Mouse (Mus musculus) gastrocnemius, adult 2 months (tissue): ENCODE measurements at regions not wholly inside any gene's neighbourhood (a gene's known extent, or its start where the extent isn't known, plus 50 kb on each side); places are given as distances from the start of the nearest gene placed in this dataset.

Source experiments
- DNase-seq: peaks from one replicate; pipeline ENCODE4 v3.0.0; 2022
- H3K27ac ChIP-seq: fragments of 200-600 bp; 2 replicates; pipeline ENCODE4 v1.8.1; 2022; ENCODE audit warnings: mild to moderate bottlenecking
- H3K4me3 ChIP-seq: fragments of 200-600 bp; 2 replicates; pipeline ENCODE4 v1.8.1; 2022; ENCODE audit warnings: mild to moderate bottlenecking, moderate library complexity
- CTCF ChIP-seq: fragments of 200-600 bp; IDR thresholded peaks from 2 replicates; pipeline ENCODE4 v1.8.1; 2022; ENCODE audit warnings: antibody characterized with exemption, mild to moderate bottlenecking, moderate library complexity
- intact Hi-C: fragments of 180-260 bp; cut with DNase I; formaldehyde crosslinking; loops from one replicate; pipeline ENCODE4 v1.15.1; 2025

DNA sequence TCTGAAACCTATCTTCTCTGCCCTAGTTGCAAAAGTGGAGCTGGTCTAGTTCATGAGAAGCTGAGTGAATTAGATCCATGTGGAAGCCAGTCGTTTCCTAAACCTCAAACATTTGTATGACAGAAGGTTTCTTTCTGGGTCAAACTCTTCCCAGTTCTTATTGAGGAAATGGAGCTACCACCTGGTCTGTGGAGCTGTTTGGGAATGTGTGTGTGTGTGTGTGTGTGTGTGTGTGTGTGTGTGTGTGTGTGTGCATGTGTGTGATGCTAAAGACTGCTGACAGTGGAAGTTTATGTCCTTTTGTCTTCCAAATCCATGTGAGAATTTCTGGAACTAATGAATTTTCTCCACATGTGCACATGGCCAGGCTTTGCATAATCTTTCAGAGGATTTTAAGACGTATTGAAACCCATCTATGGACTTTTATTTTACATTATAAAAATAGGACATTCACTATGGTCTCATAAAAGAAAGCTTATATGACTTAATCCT lies 324.9 kb upstream of the Nr2f1 start:
- intact Hi-C loops: no loop called here
- TF ChIP-seq CTCF: no peak
- Histone ChIP-seq H3K27ac (no peak overlapping the region), H3K4me3 (no peak overlapping the region)
- no peak for DNase-seq

DNA sequence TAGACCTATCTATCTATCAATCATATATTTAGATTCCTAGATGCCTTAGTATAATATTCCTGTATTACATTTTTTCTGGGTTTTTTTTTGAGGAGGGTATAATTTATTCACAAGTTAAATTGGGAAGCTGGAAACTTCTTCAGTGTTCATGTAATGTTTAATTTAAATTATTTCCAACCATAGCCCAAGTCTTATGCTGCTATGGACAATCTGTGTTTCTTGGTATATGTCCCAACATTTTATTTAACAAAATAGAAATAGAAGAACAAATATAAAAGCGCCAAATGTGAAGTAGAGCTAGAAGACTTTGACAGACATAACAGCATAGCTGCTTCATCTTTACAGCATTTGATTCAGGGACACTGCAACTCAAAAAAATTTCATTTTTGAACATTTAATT lies 321.2 kb upstream of the Nr2f1 start:
- intact Hi-C loops: no loop called here
- no peak for DNase-seq
- H3K27ac ChIP-seq: peak overlapping the region; percentile 88
- TF ChIP-seq CTCF: no peak
- H3K4me3 ChIP-seq: no peak overlapping the region

DNA sequence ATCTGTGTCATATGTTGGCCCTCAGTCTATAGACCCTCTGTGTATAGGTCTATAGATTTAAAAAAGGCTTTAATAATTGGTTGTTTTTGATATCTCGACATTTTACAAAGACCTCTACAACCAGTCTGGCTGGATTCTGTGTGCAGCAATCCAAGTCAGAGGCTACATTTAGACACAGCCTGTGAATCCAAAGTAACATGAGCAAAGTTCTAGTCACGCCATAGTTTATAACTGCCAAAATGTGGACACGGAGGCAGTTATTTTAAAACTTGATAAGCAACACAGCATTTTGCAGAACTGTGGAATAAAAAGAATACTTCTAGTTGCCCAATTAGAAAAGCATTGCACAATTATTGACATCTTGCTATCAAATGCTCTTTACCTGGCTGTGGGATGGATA lies 320.6 kb upstream of the Nr2f1 start:
- no peak for DNase-seq
- intact Hi-C loops: no loop called here
- TF ChIP-seq CTCF: no peak
- Histone ChIP-seq H3K4me3 (no peak overlapping the region), H3K27ac (peak overlapping the region; percentile 88)

DNA sequence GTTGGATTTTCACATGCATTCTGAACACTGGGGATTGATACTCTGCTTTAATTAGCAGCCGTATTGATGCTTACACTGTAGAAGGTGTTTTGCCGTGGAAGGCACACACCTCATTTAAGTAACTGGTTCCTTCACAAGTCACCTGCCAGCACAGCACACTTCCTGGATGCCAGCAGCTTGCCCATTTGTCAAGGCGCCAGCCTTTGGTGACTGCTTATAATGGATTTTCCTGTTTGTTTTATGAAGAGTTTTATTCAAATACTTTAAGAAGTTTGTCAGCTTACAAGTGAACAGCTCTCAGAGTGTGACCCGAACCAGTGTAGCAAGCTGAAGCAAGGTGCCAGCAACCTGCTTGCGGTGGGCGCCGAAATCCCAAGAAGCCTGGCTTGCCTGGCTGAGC lies 301.0 kb upstream of the Nr2f1 start:
- Histone ChIP-seq H3K4me3 (no peak overlapping the region), H3K27ac (no peak overlapping the region)
- TF ChIP-seq CTCF: no peak
- intact Hi-C loops: no loop called here
- no peak for DNase-seq

DNA sequence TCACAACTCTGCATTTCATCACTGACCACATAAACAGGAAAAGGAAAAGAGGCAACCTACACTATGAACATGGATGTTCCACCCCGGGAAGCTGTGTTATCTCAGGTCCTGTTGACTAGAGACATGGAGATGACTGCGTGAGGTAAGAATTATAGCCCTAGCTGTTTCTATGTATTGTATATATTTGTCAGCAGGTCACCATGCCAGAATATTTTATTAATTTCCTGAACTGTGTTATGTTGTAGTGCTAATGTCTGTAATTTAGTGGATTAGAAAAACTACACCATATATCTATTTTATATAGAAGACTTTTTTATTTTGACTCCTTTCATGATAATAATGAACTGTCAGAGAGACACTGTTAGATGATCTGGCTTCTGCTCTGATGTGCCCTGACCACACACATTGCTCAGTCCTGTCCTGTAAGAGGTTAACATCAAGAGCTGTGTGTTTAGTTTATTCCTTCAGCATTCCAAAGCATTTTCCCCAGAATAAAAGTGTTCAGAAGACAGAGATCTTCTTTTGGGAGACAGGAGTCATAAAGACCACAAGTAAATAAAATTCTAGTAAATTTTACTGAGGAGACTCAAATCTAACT lies 284.3 kb upstream of the Nr2f1 start:
- Histone ChIP-seq H3K4me3 (no peak overlapping the region), H3K27ac (no peak overlapping the region)
- intact Hi-C loops: no loop called here
- no peak for DNase-seq
- TF ChIP-seq CTCF: no peak

DNA sequence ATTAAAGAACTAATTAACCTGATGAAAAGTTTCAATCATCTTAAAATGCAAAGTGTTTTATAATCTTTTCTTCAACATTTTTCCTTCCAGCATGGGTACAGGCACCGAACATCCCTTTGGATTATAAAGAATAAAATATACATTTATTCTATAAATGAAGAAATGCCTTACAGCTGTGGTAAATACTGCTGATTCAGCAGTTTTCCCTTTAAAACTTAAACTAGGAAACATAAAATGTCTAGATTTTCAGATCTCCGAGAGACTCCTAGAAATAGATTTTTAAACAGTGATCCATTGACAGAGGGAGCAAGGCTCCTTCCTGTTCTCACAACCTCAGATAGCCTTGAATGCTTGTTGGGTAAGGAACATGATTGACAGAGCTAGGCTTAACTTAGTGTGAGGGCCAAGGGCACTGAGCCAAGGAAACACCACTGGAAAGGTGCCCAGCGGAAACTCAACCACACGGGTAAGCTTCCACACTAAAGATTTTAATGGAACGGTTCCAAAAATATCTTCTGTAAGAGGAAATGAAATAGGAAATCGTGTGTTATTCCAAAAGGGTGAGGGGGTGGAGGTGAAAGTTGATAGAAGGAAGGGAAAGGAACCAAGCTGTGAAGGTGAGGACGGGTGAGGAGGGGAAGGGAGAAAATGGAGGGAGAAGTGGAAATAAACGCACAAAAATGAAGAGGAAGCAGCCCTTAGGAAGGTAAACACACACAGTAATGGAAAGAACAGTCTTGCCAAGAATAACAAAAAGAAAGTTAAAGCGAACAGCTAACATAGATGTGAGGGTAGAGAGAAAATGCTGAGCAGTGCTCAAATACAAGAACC lies 283.6 kb upstream of the Nr2f1 start:
- no peak overlapping the region for H3K27ac ChIP-seq
- intact Hi-C loops: no loop called here
- no peak for TF ChIP-seq CTCF
- DNase-seq: peak; percentile 56
- peak overlapping the region; percentile 32 for H3K4me3 ChIP-seq

DNA sequence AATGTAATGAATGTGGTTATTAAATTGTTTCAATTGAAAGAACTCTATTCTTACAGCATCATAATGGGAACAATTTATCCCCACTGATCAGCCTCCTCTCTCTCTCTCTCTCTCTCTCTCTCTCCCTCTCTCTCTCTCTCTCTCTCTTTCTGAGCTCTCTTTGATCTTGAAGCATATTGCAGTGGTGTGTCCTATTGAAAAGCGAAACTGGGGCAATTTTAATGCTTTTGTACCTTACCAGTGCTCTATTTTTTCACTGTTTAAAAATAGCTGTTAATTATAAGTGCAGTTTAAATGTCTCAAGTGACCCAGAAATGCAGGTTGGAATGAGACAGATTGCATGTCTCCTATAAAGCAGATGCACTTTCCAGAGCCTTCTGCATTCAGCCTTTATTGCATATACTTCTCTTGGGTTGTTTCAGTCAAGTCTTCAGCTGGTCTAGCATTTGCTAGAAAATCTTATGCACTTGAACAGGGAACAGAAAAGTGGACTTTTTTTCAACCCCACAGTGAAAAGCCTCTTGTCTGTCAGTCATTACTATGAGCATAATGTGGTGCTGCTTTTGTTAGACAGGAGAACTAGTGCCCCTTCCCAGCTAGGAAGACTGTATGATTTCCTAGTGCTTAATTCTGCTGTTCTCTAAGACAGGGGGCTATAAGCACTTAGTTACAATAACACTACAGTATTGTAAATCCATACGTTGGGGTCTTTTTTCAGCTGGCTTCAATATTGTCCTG lies 251.9 kb upstream of the Nr2f1 start:
- no peak overlapping the region for H3K4me3 ChIP-seq
- no peak overlapping the region for H3K27ac ChIP-seq
- no peak for TF ChIP-seq CTCF
- no peak for DNase-seq
- intact Hi-C loops: no loop called here

DNA sequence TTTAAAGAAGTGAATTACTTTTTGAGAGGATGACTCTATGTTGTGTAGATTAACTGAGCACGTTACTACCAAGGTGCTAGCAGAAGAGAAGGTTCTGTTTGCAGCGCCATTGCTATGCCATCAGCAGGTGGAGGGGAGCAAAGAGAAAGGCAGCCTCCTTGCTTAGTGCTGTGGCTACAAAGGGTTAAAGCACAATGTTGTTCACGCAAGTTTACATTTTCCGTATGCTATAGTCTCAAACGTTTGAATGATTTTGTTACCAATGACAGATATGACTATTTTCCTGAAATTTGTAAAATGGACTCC lies 247.1 kb upstream of the Nr2f1 start:
- DNase-seq: no peak
- Histone ChIP-seq H3K27ac (no peak overlapping the region), H3K4me3 (no peak overlapping the region)
- intact Hi-C loops: no loop called here
- no peak for TF ChIP-seq CTCF

DNA sequence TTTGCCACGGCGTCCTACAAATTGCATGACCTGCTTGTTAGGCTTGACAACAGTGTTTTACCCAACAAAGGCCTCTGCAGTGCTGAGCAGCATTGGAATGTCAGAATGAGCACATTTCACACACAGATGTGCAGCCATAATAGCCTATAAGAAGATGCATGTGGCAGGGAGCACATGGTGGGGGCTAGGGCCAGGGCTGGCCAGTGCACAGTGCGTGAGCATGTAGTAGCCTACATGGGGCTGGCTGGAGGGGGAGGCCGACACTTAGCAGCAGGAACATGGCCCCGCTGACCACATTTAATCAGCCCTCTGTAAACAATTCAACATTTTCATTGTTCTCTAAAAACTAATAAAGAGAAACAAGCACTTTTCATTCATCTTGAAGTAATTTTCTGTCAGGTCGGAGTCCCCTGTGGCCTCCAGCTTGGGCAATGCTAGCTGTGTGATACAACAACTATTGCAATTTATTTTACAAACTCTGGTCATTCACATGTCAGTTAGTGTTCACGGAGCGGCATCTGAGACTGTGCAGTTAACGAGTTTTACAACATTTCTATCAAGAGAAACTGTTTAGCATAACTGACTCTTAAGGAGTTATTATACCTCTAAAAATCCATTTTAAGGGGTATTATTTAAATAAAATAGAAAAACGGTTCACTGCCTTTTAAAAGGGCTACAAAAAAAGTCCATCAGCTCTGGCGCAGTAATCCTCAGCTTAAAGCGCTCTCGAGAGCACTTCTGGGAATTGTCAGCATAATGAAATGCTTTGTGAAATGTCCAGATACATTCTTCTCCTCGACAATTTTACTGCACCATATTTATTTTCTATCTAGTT lies 246.6 kb upstream of the Nr2f1 start:
- intact Hi-C loops: no loop called here
- H3K27ac ChIP-seq: no peak overlapping the region
- TF ChIP-seq CTCF: no peak
- H3K4me3 ChIP-seq: no peak overlapping the region
- no peak for DNase-seq

DNA sequence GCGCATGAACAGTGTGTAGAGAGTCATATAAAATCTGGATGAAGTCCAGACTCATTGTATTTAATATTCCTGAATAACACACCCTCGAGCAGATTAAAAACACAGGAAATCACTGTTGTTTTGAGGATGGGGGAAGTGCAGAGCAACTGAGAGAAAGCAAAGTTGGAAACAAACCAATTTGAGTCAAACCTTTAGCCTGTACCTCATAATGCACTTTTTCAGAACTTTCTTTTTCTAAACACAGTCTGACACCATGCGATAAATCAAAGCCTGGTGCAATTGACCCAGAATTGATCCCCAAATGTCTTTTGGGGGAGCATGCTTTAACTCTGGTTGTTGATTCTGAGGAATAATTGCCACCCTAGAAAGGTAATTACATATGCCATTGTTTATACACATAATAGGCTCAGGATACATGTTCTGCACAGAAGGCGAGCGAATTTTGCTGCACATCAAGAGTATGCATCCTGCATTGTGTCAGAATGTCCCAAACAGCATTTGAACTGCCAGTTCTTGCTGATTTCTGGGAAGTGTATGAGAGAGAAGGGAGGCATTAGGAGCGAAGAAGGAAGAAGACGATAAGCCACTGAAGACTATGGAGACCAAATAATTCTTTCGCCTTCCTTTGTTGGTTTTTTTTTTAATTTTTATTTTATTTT lies 245.3 kb upstream of the Nr2f1 start:
- no peak overlapping the region for H3K4me3 ChIP-seq
- DNase-seq: no peak
- H3K27ac ChIP-seq: no peak overlapping the region
- intact Hi-C loops: no loop called here
- no peak for TF ChIP-seq CTCF

DNA sequence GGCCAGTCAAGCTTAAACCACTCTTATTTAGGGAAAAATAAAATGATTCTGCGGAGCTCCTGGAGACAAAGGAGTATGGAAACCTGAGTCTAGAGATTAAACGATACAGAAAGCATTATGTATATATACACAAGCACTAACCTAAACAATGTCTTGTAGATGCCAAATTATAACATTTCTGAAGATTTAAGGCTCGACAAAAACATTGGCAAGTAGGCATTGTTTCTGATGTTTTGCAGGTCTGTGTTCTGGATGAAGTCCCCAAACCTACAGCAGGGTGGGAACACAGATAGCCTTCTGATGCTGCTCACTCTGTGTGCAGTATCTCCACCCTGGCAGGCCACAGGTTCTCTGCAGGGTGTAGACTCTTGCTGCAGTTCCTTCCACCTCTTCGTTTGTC lies 228.9 kb upstream of the Nr2f1 start:
- Histone ChIP-seq H3K4me3 (peak overlapping the region; percentile 66; the same call in 1 of the 2 replicates), H3K27ac (no peak overlapping the region)
- no peak for TF ChIP-seq CTCF
- no peak for DNase-seq
- intact Hi-C loops: no loop called here

DNA sequence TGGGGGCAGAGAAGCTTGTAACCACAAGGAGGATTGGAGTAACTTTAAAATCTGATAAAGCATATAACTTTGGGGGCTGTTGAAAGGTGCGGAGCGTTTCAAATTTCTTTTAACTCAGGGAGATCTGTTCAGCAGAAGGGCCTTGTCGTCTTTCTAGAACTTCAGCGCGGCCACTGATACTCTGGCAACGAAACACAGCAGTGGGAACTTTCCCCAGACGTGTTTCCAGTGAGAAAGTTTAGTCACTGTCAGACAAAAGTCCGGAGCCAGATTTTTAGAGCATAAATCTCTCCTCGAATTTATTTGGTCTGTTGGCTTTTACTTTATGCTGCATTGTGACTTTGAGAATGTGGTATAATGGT lies 228.5 kb upstream of the Nr2f1 start:
- no peak for DNase-seq
- no peak for TF ChIP-seq CTCF
- intact Hi-C loops: no loop called here
- no peak overlapping the region for H3K27ac ChIP-seq
- peak overlapping the region; percentile 66 for H3K4me3 ChIP-seq
